Mouse (Mus musculus) stomach, postnatal 0 days (tissue): ENCODE measurements around the gene Jsrp1. TPM values are rescaled to one million over a fixed set of nuclear protein-coding genes. Genes with fewer than 3 reads are reported as not detected.

Experiments used
- ATAC-seq: fragments of 200-750 bp; cut with Nextera tagmentation; 2 replicates; pipeline ENCODE4 v1.8.0; 2017; ENCODE audit not compliant: low FRiP score, low TSS enrichment
- DNase-seq: peaks from one replicate; pipeline ENCODE4 v3.0.0-alpha.2; 2016; ENCODE audit warnings: low spot score
- H3K27ac ChIP-seq: fragments of 300-500 bp; sonication (generic); replicated peaks from 2 replicates; pipeline ENCODE4 v1.5.1; 2014; ENCODE audit warnings: mild to moderate bottlenecking, control low read depth
- H3K27me3 ChIP-seq: fragments of 300-500 bp; sonication (generic); 2 replicates; pipeline ENCODE4 v1.6.1; 2014; ENCODE audit warnings: low read length; ENCODE audit not compliant: control insufficient read depth, insufficient read depth
- H3K36me3 ChIP-seq: fragments of 300-500 bp; sonication (generic); 2 replicates; pipeline ENCODE4 v1.6.1; 2014; ENCODE audit warnings: low read length, mixed read lengths; ENCODE audit not compliant: control insufficient read depth, insufficient read depth
- H3K4me1 ChIP-seq: fragments of 300-500 bp; sonication (generic); replicated peaks from 2 replicates; pipeline ENCODE4 v1.6.1; 2014; ENCODE audit warnings: antibody characterized with exemption; ENCODE audit not compliant: control insufficient read depth, insufficient read depth
- H3K4me2 ChIP-seq: fragments of 300-500 bp; sonication (generic); replicated peaks from 2 replicates; pipeline ENCODE4 v1.6.1; 2014; ENCODE audit warnings: low read depth, mild to moderate bottlenecking, control low read depth, moderate library complexity
- H3K4me3 ChIP-seq: fragments of 300-500 bp; sonication (generic); 2 replicates; pipeline ENCODE4 v1.5.1; 2014; ENCODE audit warnings: low read depth, low read length, control low read depth
- H3K9ac ChIP-seq: fragments of 300-500 bp; sonication (generic); 2 replicates; pipeline ENCODE4 v1.6.1; 2014; ENCODE audit warnings: mild to moderate bottlenecking, low read length, control low read depth, mixed read lengths
- H3K9me3 ChIP-seq: fragments of 300-500 bp; sonication (generic); 2 replicates; pipeline ENCODE4 v1.6.1; 2016; ENCODE audit warnings: low read length; ENCODE audit not compliant: control insufficient read depth
- CTCF ChIP-seq: IDR thresholded peaks from 2 replicates; pipeline ENCODE4 v1.5.1; 2016; ENCODE audit warnings: antibody characterized with exemption, low read depth, mild to moderate bottlenecking, moderate library complexity
- EP300 ChIP-seq: optimal IDR thresholded peaks from 2 replicates; pipeline ENCODE3; 2016; ENCODE audit warnings: antibody characterized with exemption
- WGBS: fragments of 180-500 bp; shearing (Covaris S2); extraction: QIAGEN DNeasy Blood & Tissue Kit; methylation state at CpG from one replicate; pipeline ENCODE4 v1.1.7; 2014; 5-methylcytosine and 5-hydroxymethylcytosine counted together
- polyA plus RNA-seq: library from polyadenylated mRNA; unstranded; fragments of >200 nt; fragmentation: Nextera tagmentation; extraction: Ambion mirVana; gene quantifications from 2 replicates; pipeline ENCODE4 v1.2.1, GENCODE M21; 2015

The Jsrp1 gene
- polyA plus RNA-seq, 1 experiment from 2014 or later = 0.96 TPM

- Histone ChIP-seq H3K4me2 (peak overlapping the region; percentile 88), H3K27me3 (no peaks in the 10 kb centered on the region), H3K36me3 (peaks cover 21% of the 10 kb centered on the region), H3K4me1 (no peaks in the 10 kb centered on the region), H3K9me3 (no peaks in the 10 kb centered on the region), H3K27ac (peak overlapping the region; percentile 49; the same call in 1 of the 2 replicates), H3K9ac (peak overlapping the region; percentile 58), H3K4me3 (peak overlapping the region; percentile 43)
- peak; percentile 69 for DNase-seq
- 0 out of 2 replicates have a peak, but pooled peaks have one; percentile 10 for TF ChIP-seq CTCF
- no peak for TF ChIP-seq EP300
- peak; percentile 54 for ATAC-seq
- WGBS = 1% methylated on average over 52 of the region's 58 CpGs
Measured at GRCm38 (mm10) chr10:80807057-80807627, 6.2 kb downstream of the Jsrp1 start.

DNA sequence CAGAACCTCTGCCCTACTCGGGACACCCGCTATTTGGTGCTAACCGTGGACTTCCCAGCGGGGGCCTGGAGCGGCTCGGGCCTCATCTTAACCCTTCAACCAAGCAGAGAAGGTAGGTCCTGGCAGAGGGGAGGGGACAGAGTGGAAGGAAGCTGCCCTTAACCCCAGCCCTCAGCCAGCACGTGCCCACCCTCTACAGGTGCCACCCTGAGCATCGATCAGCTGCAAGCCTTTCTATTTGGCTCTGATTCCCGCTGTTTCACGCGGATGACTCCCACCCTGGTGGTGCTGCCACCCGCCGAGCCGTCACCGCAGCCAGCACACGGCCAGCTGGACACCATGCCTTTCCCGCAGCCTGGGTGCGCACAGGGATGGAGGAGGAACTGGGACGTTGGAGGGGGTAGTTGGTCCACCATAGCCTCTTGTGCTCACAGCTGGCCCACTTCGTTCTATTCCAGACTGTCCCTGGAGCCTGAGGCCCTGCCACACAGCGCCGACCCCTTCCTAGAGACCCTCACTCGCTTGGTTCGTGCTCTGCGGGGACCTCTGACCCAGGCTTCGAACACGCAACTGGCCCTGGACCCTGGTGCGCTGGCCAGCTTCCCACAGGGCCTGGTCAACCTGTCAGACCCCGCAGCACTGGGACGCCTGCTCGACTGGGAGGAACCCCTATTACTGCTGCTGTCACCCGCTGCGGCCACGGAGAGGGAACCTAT, 6.8 kb downstream of the Jsrp1 start:
- Histone ChIP-seq H3K4me1 (no peaks in the 10 kb centered on the region), H3K9ac (peak overlapping the region; percentile 58), H3K27me3 (no peaks in the 10 kb centered on the region), H3K27ac (0 out of 2 replicates have a peak overlapping the region, but pooled peaks have one; percentile 49), H3K4me3 (peak overlapping the region; percentile 43), H3K36me3 (peaks cover 26% of the 10 kb centered on the region), H3K4me2 (peak overlapping the region; percentile 88), H3K9me3 (no peaks in the 10 kb centered on the region)
- DNase-seq = no peak
- no peak for ATAC-seq
- TF ChIP-seq EP300 (no peak), CTCF (no peak)
- 49% methylated on average over 31 of the region's 34 CpGs for WGBS

GRCm38 (mm10) chr10:80805925-80806324, 7.4 kb downstream of the Jsrp1 start:
- peak; percentile 69 for ATAC-seq
- 13% methylated on average over 3 of the region's 3 CpGs for WGBS
- H3K9ac ChIP-seq = no peak overlapping the region

GRCm38 (mm10) chr10:80805322-80805721, 8.0 kb downstream of the Jsrp1 start:
- no peak overlapping the region for H3K9ac ChIP-seq
- 65% methylated on average over 3 of the region's 5 CpGs for WGBS
- H3K27me3 ChIP-seq = no peaks in the 10 kb centered on the region
- no peak overlapping the region for H3K27ac ChIP-seq
- TF ChIP-seq EP300 = no peak
- no peak for TF ChIP-seq CTCF
- no peak overlapping the region for H3K4me2 ChIP-seq
- ATAC-seq (no peak), DNase-seq (peak; percentile 13)
- no peaks in the 10 kb centered on the region for H3K4me1 ChIP-seq
- no peak overlapping the region for H3K4me3 ChIP-seq
- H3K9me3 ChIP-seq = no peaks in the 10 kb centered on the region
- H3K36me3 ChIP-seq = peaks cover 30% of the 10 kb centered on the region

More at GRCm38 (mm10) chr10:80805925-80806324, 7.4 kb downstream of the Jsrp1 start:
- no peak overlapping the region for H3K4me3 ChIP-seq
- H3K4me2 ChIP-seq = no peak overlapping the region
- peaks cover 30% of the 10 kb centered on the region for H3K36me3 ChIP-seq
- no peaks in the 10 kb centered on the region for H3K9me3 ChIP-seq
- TF ChIP-seq EP300 (no peak), CTCF (peak; percentile 84)
- H3K4me1 ChIP-seq = no peaks in the 10 kb centered on the region
- DNase-seq = peak; percentile 91
- no peak overlapping the region for H3K27ac ChIP-seq
- H3K27me3 ChIP-seq = no peaks in the 10 kb centered on the region

- no peak within 1 kb of the TSS for H3K4me2 ChIP-seq
- no peak within 1 kb of the TSS for H3K27ac ChIP-seq
- no peaks in the 10 kb centered on the region for H3K4me1 ChIP-seq
- TF ChIP-seq CTCF (no peak), EP300 (no peak)
- H3K9ac ChIP-seq = no peak within 1 kb of the TSS
- ATAC-seq (no peak), DNase-seq (peak; percentile 19)
- no peaks in the 10 kb centered on the region for H3K27me3 ChIP-seq
- H3K4me3 ChIP-seq = no peak within 1 kb of the TSS
- no peaks in the 10 kb centered on the region for H3K9me3 ChIP-seq
- H3K36me3 ChIP-seq = peaks cover 30% of the 10 kb centered on the region
- 63% methylated on average over 6 of the region's 6 CpGs for whole genome bisulfite sequencing
Measured at GRCm38 (mm10) chr10:80804916-80805315, 8.4 kb downstream of the Jsrp1 start, which contains the start of gene Amh. Gene Amh, plus strand, starts transcription at chr10:80805243.

DNA sequence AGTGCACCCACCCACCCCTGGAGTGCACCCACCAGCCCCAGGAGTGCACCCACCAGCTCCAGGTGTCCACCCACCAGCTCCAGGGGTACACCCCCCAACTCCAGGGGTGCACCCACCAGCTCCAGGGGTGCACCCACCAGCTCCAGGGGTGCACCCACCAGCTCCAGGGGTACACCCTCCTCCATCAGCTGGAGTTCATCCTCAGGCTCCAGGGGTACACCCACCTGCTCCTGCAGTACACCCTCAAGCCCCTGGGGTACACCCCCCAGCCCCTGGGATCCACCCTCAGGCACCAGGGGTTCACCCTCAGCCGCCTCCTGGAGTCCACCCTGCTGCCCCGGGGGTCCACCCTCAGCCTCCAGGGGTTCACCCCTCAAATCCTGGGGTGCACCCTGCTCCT, 9.0 kb downstream of the Jsrp1 start:
- no peak for DNase-seq
- 100% methylated on average over 2 of the region's 2 CpGs for WGBS
- Histone ChIP-seq H3K27ac (no peak overlapping the region), H3K27me3 (no peaks in the 10 kb centered on the region), H3K36me3 (peaks cover 30% of the 10 kb centered on the region), H3K9ac (no peak overlapping the region), H3K4me1 (0 out of 2 replicates have a peak, but pooled peaks cover 2% of the 10 kb centered on the region), H3K4me2 (no peak overlapping the region), H3K9me3 (no peaks in the 10 kb centered on the region), H3K4me3 (no peak overlapping the region)
- TF ChIP-seq CTCF = no peak
- TF ChIP-seq EP300 = no peak
- ATAC-seq = no peak
